Mouse (Mus musculus) lung, postnatal 4 days (tissue): Measurements from ENCODE around the gene Diablo.
A peak's percentile ranks its signal among the peaks of the same experiment; 100 is the strongest.

Source experiments
- DNase-seq, 2 experiments: peaks; one replicate each; pipeline ENCODE4 v3.0.0; 2021

Diablo gene

DNA sequence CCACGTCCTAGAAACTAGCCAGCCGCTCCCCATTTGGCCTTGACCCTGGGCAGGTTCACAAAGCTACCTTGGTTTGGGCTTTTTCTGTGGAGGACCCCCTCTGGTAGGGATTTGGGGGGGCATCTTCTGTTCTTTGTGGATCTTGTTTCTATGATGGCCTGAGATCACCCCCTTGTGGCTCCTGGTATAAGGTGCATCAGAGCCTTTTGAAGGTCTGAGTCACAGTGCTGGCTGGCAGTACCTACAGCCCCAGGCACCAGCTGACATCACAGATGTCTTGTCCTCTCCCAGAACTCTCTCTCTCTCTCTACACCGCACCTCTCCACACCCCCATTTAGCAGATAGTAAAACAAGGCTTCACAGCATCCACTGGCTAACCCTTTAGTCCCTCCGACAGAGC, 24.3 kb downstream of the Diablo start:
- peak in 1 of 2 experiments; percentile 27 for DNase-seq

DNA sequence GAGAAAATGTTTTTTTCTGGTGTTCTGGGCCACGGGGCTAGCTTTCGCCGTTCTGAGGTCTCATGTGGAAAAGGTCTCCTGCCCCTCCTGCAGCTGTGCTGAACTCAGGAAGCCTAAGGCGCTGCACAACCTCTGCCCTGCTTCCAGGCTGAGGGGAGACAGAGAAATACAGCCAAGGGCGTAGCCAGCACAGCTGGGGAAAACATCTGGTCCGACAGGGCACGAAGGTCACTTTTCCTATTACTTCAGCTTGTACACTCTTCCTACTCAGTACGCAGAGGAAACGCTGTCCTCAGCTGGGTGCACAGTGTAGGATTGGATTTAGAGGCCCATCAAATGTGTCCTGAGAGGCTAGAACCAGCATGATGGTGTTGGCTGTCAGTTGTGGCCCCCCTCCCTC, 34.0 kb downstream of the Diablo start:
- DNase-seq = no peak

DNA sequence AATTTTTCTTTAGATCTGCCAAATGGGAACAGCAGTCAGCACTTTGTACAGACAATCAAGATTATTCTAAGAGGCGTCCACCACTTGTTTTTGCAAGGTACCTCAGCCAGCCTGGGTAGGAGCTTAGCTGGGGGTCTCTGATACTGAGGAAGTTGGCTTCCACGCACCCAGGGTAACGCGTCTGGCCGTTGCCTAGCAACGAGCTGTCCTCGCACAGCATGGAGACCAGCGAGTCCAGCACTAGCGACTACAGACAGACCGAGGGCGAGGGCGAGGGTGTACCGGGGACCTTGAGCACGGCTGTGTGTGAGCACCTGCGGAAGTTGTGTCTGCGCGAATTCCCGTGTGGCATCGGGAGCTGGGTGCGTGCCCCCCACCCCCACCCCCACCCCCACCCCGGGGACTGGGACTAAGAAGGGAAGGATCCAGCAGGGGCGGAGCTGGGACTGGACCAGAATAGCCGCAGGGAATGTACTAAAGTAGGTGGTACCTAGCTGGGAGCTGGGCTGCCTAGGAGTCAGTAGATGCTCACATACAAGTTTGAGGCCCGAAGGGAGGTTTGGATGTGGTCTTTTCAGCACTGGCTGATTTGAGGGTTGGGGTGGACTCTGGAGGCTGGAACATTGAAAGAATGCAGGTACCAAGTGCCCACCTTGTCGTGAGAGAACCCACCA, 34.7 kb downstream of the Diablo start, which contains the start of the genes Lrrc43 and Il31:
Lrrc43 (plus strand) TSS at position 194 of the 674 bp plus-strand sequence.
Il31 (minus strand) TSS at position 378 of the 674 bp plus-strand sequence.
- DNase-seq = no peak

DNA sequence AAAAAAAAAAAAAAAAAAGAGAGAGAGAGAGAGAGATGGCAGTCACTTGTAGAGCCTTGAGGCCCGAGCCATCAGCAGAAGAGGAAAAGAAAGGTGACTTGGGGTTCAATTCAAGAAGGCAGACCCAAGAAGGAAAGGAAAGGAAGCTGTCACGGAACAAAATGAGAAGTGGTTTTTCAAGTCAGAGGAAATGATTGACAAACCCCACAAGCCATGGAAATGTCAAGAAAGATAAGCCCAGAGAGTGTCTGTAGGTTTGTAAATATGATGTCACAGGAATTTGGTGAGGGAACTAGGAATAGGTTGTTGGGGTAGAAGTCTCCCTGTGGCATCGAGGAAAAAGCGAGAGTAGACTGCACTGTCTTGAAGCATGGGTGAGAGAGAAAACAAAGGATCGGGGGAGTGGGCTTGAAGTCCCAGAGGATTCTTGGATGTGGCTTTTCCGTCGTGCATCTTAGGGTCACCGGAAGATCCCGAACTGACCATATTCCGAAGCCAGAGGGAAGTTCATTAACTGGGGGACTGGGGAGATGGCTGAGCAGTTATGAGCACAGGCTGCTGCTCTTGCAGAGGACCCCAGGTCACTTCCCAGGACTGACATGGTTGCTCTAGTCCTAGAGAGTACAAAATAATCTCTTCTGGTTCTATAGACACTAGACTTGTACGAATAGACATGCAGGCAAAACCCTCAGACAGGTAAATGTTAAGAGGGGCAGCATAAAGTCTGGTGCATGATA, 36.1 kb downstream of the Diablo start:
- no peak for DNase-seq

DNA sequence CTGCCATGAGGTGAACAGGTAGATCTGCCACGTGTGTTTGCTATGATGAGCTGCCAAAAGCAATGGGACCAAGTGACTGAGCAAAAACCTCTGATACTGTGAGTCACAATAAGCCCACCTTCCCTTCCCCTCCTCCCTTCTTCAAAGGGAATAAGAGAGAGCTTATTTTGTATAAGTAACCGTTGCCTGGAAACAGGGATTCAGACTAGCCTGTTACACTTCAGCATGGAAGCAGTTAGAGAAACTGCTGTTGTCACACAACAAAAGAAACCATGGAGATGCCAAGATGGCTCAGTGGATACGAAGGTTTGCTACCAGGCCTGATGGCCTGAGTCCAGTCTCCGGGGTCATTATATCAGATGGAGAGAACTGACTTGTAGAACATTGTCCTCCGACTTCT, 50.2 kb downstream of the Diablo start:
- no peak for DNase-seq

DNA sequence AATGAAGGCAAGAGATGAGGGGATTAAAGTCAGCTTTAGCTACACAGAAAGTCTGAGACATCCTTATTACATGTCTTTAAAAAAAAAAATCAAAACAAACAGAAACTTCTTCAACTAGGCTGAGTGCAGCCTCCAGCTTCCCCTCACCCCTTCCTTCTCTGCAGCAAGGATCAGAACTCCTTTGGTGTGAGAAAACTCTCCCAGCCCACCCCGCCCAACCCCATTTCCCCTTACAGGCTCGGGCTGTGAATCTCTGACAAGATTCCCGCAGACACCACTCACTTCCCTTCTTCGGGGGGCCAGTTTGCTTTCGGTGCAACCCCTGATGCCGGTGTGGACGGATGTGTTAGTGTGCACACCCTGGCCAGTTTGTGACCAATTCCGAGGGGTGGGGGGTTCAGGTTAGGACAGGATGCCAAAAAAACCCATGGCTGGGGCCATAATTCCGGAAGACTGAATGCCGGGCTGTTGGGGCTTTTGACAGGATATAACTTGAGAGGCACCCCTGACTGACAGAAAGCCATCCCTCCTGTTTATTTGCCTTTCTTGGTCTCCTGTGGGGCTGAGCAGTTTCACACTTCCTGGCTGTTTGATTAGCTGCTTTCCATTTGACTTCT, 53.1 kb downstream of the Diablo start:
- DNase-seq = no peak

DNA sequence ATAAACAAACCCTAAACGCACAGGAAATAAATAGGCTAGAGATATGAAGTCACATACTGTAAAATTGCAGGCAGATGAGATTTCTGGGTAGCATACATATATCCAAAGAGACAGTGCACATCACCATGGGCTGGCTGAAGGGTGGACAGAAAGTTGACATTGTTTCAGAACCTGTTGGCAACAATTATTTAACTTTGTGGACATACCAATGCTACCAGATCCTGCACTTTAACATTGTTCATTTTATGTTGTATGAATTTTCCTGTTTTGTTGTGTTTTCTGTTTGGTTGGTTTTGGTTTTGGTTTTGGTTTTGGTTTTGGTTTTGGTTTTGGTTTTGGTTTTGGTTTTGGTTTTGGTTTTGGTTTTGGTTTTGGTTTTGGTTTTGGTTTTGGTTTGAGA, 59.3 kb downstream of the Diablo start:
- DNase-seq = no peak

DNA sequence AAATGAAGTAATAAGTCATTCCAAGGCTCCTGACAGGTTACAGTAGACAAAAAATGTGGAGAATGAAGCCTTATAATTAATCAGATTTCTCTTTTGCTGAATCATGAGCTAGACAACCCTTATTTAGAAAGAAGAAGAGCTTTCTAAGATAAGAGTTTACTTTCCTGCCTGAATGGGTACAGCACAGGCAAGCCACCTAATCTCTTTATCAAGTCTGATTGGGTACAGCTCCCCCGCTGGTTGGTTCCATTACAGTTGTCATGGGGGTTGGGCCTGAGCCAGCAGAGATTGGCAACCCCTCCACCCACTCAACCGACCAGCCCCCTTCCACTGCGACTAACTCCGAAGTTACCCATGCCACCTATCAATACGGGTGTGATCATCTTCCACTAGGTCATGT, 62.6 kb downstream of the Diablo start:
- DNase-seq = no peak
